Mouse (Mus musculus) CD8-positive naive resting alpha-beta T cell, adult 2 months (primary cell): ENCODE data around the gene Smtnl2.
A peak's percentile ranks its signal among the peaks of the same experiment; 100 is the strongest.
"Not testable (repeated sequence)": the region's sequence is repeated elsewhere in the genome, so short reads cannot be mapped to it uniquely, and the experiment has no call there.

ENCODE experiments used
- DNase-seq, 2 experiments: peaks; one replicate each; pipeline ENCODE4 v3.0.0; 2022; ENCODE audit warnings: low read depth in 2 of 2, low spot score in 2 of 2

The Smtnl2 gene

DNA sequence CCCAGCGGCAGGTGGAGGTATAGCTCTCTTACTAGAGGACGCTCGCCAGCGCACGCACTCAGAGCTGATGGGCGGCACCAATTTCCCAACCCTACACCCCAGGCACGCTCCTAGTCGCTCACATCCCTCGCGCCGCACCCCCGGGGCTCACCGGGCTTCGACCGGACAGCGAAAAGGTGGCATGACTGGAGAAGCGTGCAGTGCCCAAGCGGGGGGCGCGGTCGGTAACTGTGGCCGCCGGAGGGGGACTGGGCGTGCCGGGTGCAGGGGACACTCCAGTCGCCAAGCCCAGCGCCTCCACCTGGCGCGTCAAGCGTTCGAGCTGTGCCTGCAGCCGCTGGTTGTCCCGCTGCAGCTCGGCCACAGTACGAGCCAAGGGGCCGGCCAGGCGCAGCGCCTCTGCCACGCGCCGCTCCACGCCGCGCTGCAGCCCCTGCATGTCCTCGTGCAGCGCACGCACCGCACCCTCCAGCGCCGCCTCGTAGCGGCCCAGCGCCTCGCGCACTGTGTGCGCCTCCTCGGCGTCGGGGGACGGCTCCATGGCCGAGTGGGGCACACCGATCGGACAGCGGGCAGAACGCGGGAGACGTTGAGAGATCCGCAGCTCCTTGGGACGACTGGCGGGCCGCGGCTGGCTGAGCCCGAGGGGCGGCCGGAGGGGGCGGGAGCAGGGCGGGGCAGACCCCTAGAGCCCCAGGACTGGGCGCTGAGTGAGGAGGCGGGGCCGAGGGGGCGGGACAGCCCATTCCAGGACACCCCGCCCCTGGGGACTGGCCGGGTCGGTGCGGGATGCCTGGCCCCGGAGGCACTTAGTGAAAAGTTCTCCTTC, at the start of gene Smtnl2:
Gene Smtnl2 (minus strand): TSS at position 621 of the 829 bp plus-strand sequence.
- no peak for DNase-seq

DNA sequence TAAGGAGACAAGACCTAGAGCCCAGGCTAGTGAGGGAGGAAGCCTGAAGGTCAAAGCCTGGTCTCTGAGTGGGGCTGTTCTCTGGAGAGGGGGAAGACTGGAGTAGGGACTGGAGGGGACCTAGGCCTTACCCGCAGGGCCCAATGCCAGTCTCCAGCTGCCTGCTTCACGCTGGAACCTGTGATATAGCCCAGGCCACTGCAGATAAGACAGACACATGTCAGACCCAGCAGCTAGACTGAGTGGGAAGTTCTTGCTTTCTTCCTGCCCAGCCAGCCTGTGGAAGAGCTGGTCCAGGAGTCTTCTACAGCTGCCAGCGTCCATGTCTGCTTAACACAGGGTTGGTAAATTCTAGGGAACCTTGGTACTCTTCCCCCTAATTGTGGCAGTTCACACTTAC, 47.0 kb upstream of the Smtnl2 start:
- no peak for DNase-seq

DNA sequence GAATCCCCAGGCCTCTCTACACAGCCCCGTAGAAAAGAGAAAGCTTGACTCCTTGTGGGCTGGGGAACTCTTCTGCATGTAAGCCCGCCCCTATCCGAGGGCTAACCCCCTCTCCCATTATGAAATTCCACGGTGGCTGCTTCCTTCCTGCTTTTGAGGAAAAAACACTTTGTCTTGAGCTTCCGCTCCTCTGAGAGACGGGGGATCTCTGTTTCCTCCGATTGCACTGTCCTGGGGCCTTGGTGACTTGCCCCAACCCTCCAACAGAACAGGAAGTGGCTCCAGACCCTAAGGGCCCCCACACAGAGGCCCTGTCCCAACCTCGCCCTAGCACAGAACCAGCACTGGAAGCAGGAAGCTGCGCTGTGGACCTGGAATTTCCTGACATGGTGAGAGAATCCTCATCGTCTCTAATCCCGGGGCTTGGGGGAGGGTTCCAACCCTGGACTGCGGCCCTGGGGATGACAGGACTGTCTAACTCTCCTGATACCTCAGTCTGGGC, 46.5 kb upstream of the Smtnl2 start:
- no peak for DNase-seq

DNA sequence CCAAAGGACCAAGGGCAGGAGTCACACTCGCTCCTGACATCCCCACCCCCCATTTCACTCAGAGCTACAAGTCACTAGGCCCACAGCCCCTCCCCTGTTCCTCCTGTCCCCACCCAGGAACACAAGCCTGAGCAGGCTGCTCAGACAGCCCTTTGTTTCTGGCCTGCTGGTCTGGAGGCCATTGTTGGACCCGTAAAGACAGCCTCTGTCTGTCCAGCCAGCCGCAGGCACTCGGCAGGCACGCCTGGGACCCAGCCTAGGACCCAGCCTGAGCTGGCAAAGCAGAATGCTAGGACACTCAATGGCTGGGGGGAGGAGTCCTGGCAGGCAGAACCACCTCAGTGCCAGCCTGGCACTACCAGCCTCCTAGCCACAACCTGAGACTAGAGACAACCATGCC, 44.2 kb upstream of the Smtnl2 start:
- DNase-seq, result no peak

GRCm38 (mm10) chr11:72453105-72453953, 41.8 kb upstream of the Smtnl2 start:
- no peak for DNase-seq

DNA sequence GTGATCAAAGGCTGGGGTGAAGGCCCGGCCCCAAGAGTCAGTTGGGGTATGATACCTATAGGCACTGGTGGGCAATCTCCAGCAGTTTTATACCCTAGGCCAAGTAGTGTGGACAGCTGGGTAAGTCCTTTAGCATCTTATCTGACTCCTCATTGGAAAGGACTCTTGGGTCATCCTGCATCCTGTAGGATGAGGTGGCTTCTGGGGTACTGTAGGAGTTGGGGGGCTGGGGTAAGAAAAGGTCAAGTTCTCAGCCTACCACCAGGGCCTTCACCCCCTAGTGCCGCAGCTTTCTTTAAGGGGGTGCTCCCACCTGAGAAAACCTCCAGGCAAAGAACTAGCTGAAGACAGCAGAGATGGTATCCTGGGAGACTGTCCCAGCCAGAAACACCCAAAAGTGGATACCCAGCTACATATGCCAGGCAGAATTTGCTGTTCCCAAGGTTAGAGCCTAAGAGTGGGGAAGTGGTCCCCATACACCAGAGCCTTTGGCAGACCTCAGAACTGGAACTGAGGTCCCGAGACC, 40.7 kb upstream of the Smtnl2 start:
- DNase-seq, result no peak

DNA sequence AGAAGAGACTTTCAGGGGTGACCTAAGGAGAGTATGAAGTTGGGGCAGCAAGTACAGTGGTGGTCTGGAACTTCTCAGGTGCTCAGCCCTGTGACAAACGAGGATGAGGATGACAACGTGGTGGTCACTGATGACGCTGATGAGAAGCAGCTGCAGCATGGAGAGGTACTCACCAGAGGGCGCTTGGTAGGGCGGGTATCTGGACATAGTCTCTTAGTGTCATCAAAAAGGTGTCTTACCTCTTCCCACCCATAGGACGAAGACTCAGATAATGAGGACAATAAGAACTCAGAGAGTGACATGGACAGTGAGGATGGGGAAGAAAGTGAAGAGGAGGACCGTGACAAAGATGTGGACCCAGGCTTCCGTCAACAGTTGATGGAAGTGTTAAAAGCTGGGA, 36.0 kb upstream of the Smtnl2 start:
- DNase-seq, result no peak

DNA sequence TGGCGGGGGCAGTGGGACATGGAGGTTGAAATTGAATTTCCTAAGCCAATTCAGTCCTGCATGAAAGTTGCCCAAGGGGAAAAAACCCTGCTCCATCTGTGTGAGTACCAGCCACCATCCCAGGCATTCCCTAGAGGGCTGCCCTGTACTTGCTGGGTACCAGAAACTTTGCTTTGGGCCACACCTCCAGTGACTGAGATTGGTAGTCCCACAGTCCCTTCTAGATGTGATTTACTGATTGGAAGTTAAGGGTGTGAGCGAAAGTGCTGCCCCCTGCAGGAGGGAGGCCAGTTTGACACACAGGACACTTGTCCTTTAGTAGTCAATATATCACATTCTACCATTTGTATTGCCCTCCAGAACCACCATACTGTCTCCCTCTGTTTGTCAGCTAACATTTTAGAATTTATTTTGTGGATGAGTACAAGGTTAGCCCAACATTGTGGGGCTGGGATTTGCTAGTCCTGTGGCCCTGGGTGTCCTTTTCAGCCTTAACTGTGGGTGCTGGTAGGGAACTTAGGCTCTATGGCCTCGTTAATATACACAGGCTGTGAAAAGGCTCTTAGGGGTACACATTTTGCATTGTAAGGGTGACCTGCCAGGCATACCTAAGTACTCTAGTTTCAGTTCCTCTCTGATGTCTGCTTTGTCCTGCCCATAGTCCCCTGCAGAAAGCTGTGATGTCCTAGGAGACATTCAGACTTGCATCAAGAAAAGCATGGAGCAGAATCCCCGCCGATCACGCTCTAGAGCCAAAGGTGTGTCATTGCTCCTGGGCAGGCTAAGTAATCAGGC, 35.0 kb upstream of the Smtnl2 start:
- peak; percentile 48 to 72 for DNase-seq

- DNase-seq, result peak; percentile 97 to 99
These were observed 29.6 kb upstream of the Smtnl2 start, which contains the start of gene Mybbp1a for GRCm38 (mm10) chr11:72440965-72441664. TSS of gene Mybbp1a (plus strand) at chr11:72441355.

DNA sequence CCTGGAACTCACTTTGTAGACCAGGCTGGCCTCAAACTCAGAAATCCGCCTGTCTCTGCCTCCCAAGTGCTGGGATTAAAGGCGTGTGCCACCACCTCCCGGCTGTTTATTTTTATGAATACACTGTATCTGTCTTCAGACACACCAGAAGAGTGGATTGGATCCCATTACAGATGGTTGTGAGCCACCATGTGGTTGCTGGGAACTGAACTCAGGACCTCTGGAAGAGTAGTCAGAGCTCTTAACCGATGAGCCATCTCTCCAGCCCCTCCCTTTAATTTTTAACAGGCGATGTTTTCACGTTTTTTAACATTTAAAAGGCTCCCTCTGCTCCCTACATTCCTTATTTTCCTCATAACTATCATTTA, 29.1 kb upstream of the Smtnl2 start:
- not testable (repeated sequence) for DNase-seq

GRCm38 (mm10) chr11:72438411-72438810, 26.9 kb upstream of the Smtnl2 start:
- no peak for DNase-seq

DNA sequence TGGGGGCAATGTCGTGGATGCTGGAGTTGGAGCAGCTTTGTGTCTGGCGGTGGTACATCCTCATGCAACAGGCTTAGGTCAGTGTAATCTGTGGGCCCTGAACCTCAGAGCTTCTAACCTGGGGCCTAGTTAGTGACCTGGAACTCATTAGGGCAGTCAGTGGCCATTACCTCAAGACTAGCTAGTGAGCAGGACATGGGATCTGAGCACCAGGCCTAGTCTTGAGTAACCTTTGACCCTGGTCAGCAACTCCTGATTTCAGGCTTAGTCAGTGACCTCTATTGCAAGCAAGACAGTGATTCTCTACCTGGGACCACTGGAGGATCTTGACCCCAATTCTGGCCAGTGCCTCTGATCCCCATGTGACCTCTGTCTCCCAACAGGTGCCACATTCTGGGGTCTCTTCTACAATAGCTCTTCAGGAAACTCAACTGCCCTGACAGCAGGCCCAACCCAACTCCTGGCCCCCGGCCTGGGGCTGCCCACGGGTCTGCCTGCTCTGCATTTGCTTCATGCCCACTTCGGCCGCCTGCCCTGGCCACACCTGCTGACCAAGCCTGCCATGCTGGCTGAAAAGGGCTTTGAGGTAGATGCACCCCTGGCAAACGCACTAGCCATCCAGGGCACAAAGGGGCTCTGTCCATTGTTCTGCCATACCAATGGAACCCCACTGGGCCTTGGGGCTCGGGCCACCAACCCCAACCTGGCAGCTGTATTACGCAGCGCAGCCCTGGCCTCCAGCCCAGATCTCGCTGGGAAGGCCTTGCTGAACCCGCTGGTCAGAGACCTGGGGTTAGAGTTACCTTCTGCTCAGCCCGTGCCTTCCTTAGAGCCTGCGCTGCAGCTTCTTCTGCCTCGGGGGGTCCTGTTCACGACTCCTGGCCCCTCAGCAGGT, 25.5 kb upstream of the Smtnl2 start:
- DNase-seq, result no peak

- DNase-seq, result no peak
These were observed 24.8 kb upstream of the Smtnl2 start for GRCm38 (mm10) chr11:72436271-72436670.

DNA sequence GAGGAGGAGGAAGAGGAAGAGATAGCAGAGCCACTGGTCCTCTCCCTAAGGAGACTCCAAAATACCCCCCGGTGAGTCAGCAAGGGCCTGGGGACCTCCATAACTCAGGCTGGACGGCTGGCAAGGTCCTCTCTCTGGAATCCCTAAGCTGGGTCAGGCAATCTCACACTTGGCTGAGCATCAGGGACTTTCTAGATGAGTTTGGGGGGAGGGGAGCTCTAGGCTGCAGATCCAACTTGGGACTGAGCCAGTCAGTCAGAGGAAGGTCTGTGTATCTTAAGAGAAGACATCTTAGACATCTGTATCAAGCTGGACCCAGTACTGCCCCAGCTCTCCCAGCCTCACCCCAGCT, 24.2 kb upstream of the Smtnl2 start:
- DNase-seq, result no peak

- no peak for DNase-seq
These were observed 23.6 kb upstream of the Smtnl2 start, which contains the start of gene Ggt6 for GRCm38 (mm10) chr11:72434963-72435693. TSS of gene Ggt6 (plus strand) at chr11:72435526.

GRCm38 (mm10) chr11:72430311-72431068, 19.0 kb upstream of the Smtnl2 start:
- DNase-seq, result not testable (repeated sequence)

GRCm38 (mm10) chr11:72429288-72429690, 17.8 kb upstream of the Smtnl2 start:
- DNase-seq, result peak; percentile 71 to 78

- peak; percentile 47 to 75 for DNase-seq
These were observed 17.2 kb upstream of the Smtnl2 start for GRCm38 (mm10) chr11:72428694-72429093.
